Mouse (Mus musculus) layer of hippocampus, postnatal 10 days (tissue): Measurements from ENCODE around the gene Smad3. TPM values are rescaled to one million over a fixed set of nuclear protein-coding genes. Genes with fewer than 3 reads are reported as not detected.

ENCODE experiments used
- DNase-seq, 2 experiments: peaks; one replicate each; pipeline ENCODE4 v3.0.0; 2021; ENCODE audit warnings: low spot score in 2 of 2
- total RNA-seq, 2 experiments: library from RNA; stranded (reverse); gene quantifications; 2 replicates each; pipeline ENCODE4 v1.2.3; 2021

The Smad3 gene
- total RNA-seq, 2 experiments from 2014 or later: 12.2 to 14.2 TPM

DNA sequence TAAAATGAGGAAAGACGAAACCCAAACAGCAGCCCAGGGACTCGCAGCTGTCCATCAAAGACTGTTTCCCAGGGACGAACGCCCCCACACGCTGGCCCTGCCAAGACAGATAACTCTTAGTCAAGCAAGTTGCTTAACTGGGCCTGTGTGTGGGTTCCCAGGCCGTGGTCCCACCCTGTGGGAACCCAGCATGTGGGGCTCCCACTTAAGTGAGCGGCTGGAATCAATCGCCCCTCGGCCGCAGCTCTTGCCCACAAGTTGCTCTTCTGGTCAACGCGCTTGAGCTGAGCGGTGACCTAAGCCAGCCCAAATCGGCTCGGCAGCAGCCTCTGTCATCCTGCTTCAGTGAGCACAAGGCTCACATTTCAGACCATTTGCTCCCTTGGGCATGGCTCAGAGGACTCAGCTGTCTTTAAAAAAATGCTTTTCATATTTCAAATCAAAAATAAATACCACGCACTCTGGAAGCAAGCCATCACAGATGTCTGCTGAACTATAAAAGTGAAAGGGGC is 55.2 kb downstream of the Smad3 start:
- no peak for DNase-seq

DNA sequence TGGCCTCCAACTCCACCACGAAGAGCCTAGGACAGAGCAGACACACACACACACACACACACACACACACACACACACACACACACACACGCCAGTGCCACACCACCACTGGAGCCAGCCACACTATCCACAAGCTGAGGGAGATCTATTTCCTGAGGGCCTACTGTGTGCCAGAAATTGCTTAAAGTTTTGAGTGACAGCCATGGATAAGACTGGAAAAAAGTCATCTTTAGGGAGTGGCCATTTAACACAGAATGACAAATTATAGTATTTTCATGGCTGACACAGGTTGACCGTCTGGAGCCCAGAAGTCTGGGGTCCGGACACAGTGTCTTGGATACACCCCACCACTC is 55.9 kb downstream of the Smad3 start:
- no peak for DNase-seq

DNA sequence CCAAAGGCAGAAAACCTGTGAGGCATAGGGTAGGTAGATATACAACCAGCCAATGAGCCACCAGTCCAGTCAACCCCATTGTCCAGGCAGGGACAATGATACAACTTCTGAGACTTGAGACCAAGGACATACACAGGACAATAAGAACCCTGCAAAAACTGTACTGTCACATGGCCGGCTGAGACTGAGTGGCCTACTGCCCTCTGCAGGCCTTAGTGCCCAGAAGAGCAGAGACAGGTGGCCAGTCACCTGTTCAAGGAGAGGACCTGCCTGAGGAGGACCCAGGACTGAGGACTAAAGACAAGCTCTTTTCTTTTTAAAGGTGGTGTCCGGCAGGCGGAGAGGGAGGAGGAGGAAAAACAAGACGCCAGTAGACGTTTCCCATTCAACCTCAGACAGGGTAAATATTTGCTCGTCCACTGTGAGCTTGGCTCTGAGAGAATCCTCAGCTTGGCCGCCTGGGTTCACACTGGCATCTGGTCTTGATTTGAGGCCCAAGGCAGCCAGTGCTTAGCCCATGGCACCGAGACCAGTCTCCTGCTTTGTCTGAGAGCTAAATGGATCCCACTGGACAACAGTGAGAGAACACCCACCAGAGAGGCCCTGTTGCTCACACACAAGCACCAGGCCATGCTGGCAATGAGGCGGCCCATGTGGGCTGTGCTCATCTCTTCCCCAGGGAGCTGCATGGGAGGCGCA is 56.4 kb downstream of the Smad3 start:
- no peak for DNase-seq

DNA sequence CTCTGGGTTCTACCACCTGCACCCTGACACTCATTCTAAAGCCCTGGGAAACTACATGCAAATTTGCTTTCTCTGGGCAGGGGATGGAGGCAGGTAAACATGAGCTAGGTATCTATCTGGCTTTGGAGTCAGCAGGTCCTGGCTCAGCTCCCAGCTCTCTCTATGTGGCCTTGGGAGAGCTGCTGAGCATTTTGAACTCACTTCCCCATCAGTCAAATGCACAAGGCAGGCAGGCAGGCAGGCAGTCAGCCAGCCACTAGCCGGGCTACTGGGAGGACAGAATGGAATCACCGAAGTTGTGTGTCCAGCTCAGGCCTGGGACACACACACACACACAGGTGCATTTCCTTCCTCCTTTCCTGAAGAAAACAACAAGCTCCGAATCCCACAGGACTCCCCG is 58.6 kb downstream of the Smad3 start:
- no peak for DNase-seq

DNA sequence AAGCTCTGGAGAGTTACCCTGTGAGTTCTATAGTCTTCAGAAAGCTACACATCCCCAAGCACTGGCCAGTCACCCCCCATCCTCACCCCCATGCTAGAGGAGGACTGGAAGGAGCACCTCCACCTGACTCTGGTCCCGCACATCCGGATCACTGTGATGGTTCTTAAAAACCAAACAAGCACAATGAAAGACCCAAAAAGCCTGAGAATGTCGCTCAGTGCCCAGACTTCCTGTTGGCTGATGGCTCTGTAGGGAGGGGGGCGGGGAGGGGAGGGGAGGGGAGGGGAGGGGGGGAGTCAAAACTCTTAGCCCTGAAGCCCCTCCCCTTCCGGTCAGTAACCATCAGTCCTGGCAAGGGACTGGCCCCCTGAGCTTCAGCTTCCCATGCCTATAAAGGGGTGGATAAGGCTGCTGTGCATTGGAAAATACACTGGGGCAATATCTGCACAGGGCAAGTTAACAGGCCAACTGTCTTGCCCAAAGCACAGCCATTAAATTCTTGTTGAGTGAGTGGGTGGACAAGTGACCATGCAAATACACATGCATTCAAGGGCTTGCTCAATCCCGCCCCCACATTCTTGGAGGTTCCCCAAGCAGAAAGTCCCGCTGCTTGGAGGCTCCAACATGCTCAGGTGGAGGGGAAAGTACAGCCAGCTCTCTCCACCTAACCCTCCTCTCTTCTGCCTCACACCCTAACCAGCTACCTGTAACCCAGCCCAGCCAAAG is 59.3 kb downstream of the Smad3 start:
- DNase-seq: no peak

DNA sequence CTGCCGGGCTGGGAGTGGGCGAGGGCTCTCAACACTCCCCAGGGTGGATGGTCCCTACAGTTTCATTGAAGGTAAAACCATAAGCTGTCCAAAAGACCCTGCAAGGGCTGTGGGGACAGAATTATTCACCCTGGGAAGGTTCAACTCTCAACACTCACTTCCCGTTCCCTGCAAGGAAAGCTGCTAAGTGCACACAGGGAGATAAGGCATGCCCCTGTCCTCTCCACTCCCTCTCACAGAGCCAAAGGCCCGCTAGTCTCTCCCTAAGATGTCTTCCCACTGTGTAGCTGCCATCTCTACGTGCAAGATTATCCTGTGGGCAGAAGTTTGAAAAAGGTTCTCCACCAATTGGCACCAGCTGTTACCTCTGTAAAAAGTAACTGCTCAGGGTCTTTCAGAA is 60.2 kb downstream of the Smad3 start:
- DNase-seq: no peak

DNA sequence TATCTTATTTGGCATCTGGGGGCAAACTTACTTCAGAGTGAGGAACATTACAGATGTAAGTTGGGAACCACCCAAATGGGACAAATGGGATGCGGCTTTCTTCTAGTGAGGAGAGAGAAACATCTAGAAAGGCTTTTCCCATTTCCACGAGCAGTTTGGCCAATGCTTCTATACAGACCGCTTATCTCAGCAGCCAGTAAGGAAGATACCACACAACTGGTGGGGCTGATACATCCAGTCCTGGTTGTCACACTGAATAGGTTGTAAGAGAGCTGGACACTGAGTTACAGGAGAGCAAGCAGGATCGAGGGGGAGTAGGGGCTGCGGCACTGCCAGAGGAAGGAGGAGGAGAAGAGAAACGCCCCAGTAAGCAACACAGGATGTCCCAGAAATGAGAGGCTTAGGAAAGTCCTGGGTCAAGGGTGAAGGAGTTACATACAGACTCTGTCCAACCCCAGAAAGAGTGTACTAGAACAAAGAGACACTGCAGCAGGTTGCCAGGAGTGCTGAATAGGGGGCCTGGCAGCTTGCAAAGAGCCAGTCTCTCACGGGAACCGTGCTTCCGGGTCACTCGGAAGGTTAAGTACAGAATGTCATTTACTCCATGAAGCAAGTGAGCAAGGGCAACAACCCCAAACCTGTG is 61.2 kb downstream of the Smad3 start:
- no peak for DNase-seq

DNA sequence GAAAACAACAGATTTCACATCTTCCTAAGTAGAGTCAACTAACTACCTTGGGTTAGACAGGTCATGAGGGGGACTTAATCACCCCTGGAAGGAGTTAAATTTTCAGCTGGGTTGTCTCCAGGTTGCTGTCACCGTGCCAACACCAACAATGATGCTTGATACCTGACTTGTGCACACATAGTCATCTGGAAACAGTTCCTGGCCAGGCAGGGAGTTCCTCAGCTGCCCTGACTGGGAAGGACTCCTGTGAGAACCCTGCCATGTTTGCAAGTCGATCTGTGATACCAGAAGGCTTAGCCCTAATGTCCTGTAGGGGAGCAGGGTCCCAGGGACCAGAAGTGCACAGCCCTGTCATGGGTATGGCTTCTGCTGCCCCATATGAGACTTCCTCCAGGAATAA is 65.8 kb downstream of the Smad3 start:
- no peak for DNase-seq

DNA sequence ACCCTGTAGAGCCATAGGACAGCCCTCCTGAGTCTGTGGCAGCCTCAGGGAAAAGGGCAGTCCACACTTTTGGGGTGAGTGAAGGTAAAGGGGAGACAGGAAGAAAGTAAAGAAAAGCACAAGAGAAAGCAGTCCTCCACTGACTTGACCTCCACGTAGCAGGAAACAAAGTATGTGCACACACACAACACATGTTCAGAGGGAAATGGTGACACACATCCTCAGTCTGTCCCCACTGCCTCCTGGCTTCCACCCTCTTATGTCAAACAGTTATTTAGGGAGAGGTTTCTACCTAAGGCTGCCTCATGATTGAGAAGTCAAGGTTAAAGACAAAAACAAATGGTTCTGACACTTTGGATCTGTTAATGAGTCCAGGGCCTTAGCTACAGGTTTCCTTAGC is 67.3 kb downstream of the Smad3 start:
- DNase-seq: no peak

DNA sequence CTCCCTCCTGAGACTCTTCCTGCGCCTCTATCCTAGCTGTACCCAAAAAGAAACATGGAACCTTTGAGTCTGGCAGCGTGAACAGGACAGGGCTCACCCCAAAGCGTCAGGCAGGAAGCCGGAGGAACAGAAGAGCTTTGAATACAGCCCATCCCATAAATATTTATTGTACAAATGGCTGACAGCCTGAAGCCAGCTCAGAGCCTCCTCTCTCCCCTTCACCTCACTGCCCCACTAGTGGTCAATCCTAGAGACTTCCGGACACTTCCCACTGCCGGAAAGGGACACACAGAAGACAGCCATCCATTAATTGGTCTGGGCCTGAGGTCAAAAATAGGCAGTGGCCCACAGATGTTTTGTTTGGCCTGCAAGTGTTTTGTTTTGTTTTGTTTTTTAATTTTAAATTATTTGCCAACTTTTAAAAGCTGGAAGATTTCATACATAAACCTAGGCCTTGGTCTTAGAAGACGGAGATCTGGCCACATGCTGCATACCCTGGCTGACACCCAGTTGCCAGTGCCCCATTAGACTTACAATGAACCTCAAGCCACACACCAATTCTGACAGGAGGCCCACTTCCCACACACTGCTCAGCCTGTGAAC is 70.3 kb downstream of the Smad3 start:
- DNase-seq: no peak

DNA sequence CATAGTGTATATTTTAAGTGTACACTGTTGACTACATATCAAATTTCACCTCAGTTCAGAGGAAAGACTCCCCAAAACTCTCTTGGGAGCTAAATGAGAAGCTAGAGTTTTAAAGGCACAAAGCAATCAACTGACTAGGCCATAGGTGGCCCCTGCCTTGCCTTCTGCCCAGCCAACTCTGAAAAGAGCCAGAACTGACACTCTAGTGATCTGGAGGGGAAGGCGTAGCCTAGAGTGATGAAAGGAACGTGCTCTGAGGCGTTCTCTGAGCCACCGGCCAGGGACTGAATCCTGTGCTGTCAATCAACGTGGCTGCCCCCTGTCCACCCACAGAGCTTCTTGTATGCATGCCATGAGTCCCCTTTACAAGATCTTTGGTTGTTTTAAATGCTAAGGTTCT is 72.4 kb downstream of the Smad3 start:
- DNase-seq: no peak

DNA sequence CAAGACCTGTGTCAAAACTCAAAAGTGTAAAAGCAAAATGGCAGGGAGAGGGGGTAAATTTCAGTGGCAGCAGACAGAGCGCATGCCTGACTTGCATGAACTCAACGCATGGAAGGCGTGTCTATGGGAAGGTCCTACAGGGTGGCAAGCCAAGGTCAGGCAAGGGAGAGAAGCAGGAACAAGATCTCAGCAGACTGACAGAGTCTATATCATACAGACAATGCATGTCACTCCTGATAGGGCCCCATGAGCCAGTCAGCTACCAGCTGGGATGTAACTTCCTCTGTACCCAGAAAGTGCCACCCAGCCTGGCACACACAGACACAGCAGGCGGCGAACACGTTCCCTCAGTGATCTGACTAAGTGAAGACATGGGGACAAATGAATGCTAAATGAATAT is 73.5 kb downstream of the Smad3 start:
- DNase-seq: no peak

DNA sequence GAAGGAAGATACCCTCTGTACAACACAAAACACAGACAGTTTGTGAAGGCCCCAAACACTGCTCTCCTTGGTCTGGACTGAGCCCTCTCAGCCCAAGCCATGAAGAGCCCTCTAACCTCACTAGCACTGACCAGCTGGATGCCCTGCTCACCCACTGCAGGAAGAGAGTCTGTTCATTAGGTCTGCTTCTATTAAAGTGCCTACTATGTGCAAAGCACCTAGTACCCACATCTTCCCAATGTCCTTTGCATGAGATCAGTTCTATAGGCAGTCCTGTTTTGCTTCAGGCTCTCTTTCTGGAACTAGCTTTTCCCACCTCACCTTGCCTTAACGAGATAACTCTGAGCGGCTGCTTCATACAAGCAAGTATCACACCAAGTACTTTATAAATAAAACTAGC is 74.9 kb downstream of the Smad3 start:
- no peak for DNase-seq

DNA sequence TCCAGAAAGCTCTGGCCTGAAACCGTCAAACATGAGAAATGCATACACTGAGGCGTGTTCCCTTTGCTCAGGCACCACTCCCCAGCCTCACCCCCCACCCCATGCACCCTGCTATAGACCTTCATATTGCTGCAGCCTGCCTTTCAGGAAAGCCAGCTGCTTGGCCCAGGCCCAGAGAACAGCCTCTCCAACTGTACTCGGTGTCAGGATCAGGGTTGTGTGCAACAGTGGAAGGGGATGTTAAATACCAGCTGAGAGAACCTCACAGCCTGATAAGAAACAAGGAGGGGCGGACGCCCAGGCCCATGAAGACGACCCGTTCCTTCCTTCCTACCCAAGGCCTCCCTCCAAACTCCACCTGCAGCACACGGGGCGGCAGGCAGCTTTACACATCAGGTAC is 75.5 kb downstream of the Smad3 start:
- DNase-seq: no peak

DNA sequence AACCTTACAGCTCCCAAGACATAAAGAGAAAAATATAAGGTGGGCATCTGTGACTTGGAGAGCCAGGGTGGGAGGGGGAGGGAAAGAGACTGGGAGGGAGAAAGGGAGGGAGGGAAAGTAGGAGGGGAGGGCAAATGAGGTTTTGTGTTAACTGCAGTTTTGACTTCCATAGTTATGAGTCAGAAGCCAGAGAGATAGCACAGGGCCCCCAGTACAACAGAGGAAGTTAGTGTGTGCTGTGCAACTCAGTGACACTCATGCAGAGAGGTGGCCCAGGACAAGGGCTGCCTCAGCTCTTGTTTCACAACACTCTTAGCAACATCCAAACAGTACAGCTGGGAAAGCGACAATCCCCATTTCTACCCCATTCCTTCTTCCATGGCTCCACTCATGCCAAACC is 79.7 kb downstream of the Smad3 start:
- no peak for DNase-seq

DNA sequence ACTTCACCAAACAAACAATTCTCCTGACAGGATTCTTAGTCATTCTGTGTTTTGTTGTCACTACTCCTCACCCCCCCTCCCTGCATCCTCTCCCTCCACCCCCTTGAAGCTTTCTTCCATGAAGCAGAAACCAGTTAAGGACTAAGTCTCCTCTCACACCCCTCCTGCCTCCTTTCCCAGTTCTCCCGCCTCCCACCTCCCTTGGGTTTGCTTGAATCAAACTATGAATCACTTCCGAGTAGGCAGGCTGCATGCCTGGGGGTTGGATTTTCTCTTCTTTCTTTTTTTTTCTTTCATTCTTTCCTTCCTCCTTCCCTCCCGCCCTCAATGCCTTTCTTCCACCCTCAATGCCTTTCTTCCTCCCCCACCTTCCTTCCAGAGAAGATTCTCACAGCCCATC is 80.2 kb downstream of the Smad3 start:
- no peak for DNase-seq

DNA sequence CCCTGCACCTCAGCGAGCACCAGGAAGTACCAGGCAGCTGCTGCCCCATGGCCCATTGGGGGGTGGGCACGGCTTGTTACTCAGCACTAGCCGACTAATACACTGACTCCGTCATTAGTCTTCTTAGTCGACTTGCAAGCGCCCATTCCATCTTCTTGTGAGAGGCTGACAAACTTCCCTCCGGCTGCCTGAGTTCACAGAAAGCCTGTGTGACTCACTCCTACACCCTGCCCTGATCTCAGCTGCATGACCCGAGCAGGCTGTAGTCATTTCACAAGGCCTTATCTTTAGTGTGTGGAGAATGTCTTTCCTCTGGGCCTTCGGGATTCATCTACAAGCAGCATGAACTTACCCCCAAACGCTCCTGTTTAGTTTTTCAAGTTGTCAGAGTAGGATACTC is 83.2 kb downstream of the Smad3 start:
- DNase-seq: no peak

DNA sequence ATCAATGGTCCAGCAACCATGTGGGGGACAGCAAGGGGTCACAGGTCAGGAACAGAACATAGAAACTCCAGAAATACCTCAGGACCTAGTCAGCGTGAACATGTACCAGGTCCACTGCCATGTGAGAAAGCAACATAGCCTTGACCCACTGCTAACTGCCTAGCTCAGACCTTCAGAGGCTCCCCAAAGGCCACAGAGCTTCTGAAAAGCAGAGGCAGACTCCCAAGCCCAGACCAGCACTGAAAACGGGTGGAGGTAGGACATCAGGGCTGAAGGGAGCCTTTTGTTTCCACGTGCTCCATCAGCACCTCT is 84.3 kb downstream of the Smad3 start:
- DNase-seq: no peak

DNA sequence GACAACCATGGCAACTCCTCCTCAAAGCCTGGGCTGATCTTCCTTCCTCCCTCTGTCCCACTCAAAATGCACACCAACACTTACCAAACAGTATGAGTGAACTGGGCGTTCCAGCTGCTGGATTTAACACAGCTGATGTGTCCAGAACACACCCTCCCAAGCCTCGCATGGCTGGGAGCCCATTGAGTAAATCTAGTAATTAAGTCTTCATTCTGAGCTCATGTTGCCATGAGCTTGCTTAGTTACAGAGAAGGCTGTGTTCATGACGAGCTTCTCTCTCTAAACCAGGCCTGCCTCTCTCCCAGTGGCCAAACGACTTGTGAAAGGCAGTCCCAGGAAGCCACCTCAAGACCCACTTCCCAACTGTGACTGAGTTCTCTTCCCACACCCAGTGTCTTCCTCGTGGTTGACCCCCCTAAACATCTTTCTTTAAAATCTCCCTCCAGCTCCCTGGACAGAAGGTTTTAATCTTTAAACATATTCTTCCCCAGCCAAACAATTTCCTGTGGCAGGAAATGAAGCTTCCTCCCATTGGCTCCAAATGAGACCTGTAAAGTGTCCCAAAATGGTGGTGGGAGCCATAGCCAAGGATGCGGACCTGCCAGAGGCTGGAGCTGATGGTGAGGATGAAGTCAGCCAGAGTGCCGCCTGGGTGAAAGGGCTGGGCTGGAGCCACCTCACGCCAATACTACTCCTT is 84.8 kb downstream of the Smad3 start:
- DNase-seq: no peak

DNA sequence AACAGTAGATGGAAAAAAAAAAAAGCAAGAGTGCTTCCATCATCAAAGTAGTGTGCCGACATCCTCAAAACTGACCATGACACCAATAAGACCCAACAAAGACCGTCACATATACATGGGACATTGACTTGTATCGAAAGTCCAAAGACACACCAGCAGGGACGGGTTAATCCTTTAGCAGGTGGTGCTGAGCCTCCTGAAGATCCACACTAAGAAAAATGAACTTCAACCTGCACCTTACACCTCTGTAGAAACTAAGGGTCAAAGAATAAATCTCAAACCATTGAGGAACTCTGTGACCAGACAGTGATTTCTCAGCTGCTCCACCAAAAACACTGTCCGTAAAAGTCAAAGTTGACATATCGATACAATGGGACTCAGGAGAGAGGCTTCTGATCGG is 88.0 kb downstream of the Smad3 start:
- no peak for DNase-seq

DNA sequence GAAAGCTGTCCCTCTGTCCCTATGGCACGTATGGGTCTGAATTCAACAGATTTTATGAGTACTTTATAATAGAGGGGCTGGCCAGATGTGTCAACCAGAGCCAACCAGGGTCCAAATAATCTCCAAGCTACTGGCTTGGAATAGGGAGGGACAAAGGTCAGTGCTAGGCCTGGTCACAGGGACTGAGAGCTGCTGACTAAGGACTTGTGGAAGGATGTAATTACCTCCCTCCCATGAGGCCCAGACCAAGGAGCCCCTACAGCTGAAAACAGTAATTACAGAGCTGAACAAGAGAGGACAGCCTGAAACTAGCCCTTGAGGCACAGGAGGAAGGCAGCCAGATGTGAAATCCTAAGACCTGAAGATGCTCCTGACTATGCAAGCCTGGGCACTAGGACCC is 89.2 kb downstream of the Smad3 start:
- DNase-seq: no peak

DNA sequence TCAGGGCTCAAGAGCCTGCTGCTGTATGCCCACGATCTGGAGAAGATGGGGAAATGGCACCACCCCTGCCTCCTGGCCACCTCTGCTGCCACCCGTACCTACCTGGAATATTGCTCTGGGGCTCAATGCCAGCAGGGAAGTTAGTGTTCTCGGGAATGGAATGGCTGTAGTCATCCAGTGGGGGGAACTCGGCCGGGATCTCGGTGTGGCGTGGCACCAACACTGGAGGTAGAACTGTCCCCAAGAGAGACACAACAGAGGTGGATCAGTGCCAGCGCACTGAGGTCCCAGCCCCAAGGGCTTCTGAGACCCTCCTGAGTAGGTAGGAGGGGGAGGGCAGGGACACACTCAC is 90.4 kb downstream of the Smad3 start:
- DNase-seq: no peak
